Mouse (Mus musculus): ENCODE results near the gene Serpina3c. TPM values are rescaled to one million over a fixed set of nuclear protein-coding genes. Genes with fewer than 3 reads are reported as not detected.

Gene Serpina3c
- polyA plus RNA-seq, 1 experiment from 2014 or later, result 0.06 TPM

- 81% methylated on average over 6 of the region's 6 CpGs for WGBS
- Histone ChIP-seq H3K36me3 (ENCODE audit: control insufficient read depth, insufficient read depth, low read length) (no peaks in the 10 kb centered on the region), H3K4me3 (ENCODE audit: low read length) (no peak within 1 kb of the TSS), H3K4me1 (ENCODE audit: control insufficient read depth, insufficient read depth, low read length) (no peaks in the 10 kb centered on the region), H3K27me3 (replicated peaks; ENCODE audit: control insufficient read depth, insufficient read depth, low read length) (0 out of 2 replicates have a peak, but pooled peaks cover under 1% of the 10 kb centered on the region), H3K9ac (ENCODE audit: low read depth, low read length) (no peak within 1 kb of the TSS), H3K4me2 (ENCODE audit: low read depth, low read length) (no peak within 1 kb of the TSS), H3K9me3 (ENCODE audit: control insufficient read depth, low read length) (no peaks in the 10 kb centered on the region), H3K27ac (ENCODE audit: low read length) (no peak within 1 kb of the TSS)
- ATAC-seq, result no peak
These were observed 52.9 kb downstream of the Serpina3c start, which contains the start of gene Serpina5 for GRCm38 (mm10) chr12:104100768-104101167. Gene Serpina5 (plus strand): TSS chr12:104101113.

Other genes starting within 250 kb of the Serpina3c start
- 26.7 and 33.2 TPM in 2 replicates for gene Serpina1c, start 249.0 kb downstream of the Serpina3c start, polyA plus RNA-seq (2015; fragmentation: Nextera tagmentation; extraction: Ambion mirVana)
- gene Serpina1e, start 194.9 kb downstream of the Serpina3c start, polyA plus RNA-seq (2015; fragmentation: Nextera tagmentation; extraction: Ambion mirVana), result 49.8 and 59.2 TPM in 2 replicates
- 0.09 and 0.38 TPM in 2 replicates for gene Serpina11, start 163.9 kb downstream of the Serpina3c start, polyA plus RNA-seq (2015; fragmentation: Nextera tagmentation; extraction: Ambion mirVana)
- 0.04 TPM in 1 of 2 replicates, not detected in the other for gene Serpina9, start 140.1 kb downstream of the Serpina3c start, polyA plus RNA-seq (2015; fragmentation: Nextera tagmentation; extraction: Ambion mirVana)
- not detected in 2 replicates for gene Serpina12, start 109.4 kb downstream of the Serpina3c start, polyA plus RNA-seq (2015; fragmentation: Nextera tagmentation; extraction: Ambion mirVana)
- gene Serpina5, start 52.8 kb downstream of the Serpina3c start, polyA plus RNA-seq (2015; fragmentation: Nextera tagmentation; extraction: Ambion mirVana), result 0.06 and 0.10 TPM in 2 replicates
- not detected in 2 replicates for gene Serpina3a, start 41.1 kb downstream of the Serpina3c start, polyA plus RNA-seq (2015; fragmentation: Nextera tagmentation; extraction: Ambion mirVana)
- 0.06 TPM in 1 of 2 replicates, not detected in the other for gene Serpina3b, start 25.9 kb downstream of the Serpina3c start, polyA plus RNA-seq (2015; fragmentation: Nextera tagmentation; extraction: Ambion mirVana)
- 0.44 TPM in 2 replicates for gene Serpina3f, start 60.7 kb upstream of the Serpina3c start, polyA plus RNA-seq (2015; fragmentation: Nextera tagmentation; extraction: Ambion mirVana)
- gene Serpina3g, start 82.4 kb upstream of the Serpina3c start, polyA plus RNA-seq (2015; fragmentation: Nextera tagmentation; extraction: Ambion mirVana), result 5.3 and 5.7 TPM in 2 replicates
- 0.20 TPM in 1 of 2 replicates, not detected in the other for gene Serpina3i, start 109.3 kb upstream of the Serpina3c start, polyA plus RNA-seq (2015; fragmentation: Nextera tagmentation; extraction: Ambion mirVana)
- not detected in 2 replicates for gene Serpina3j, start 160.7 kb upstream of the Serpina3c start, polyA plus RNA-seq (2015; fragmentation: Nextera tagmentation; extraction: Ambion mirVana)
- not detected in 2 replicates for gene Serpina3k, start 184.6 kb upstream of the Serpina3c start, polyA plus RNA-seq (2015; fragmentation: Nextera tagmentation; extraction: Ambion mirVana)
- gene Serpina3m, start 184.6 kb upstream of the Serpina3c start, polyA plus RNA-seq (2015; fragmentation: Nextera tagmentation; extraction: Ambion mirVana), result not detected in 2 replicates